Mouse (Mus musculus) layer of hippocampus, postnatal 14 days (tissue): ENCODE data around the gene Cdc6. TPM values are rescaled to one million over a fixed set of nuclear protein-coding genes. Genes with fewer than 3 reads are reported as not detected.
A peak's percentile ranks its signal among the peaks of the same experiment; 100 is the strongest.
"Not testable (repeated sequence)": the region's sequence is repeated elsewhere in the genome, so short reads cannot be mapped to it uniquely, and the experiment has no call there.

ENCODE experiments used
- DNase-seq, 2 experiments: peaks; one replicate each; pipeline ENCODE4 v3.0.0; 2021 to 2022; ENCODE audit warnings: low spot score in 2 of 2, mixed read lengths in 1 of 2
- total RNA-seq, 2 experiments: library from RNA; stranded (reverse); gene quantifications; 2 replicates each; pipeline ENCODE4 v1.2.3; 2021

Cdc6 gene
- total RNA-seq, 2 experiments from 2014 or later, result 0.81 to 0.97 TPM

DNA sequence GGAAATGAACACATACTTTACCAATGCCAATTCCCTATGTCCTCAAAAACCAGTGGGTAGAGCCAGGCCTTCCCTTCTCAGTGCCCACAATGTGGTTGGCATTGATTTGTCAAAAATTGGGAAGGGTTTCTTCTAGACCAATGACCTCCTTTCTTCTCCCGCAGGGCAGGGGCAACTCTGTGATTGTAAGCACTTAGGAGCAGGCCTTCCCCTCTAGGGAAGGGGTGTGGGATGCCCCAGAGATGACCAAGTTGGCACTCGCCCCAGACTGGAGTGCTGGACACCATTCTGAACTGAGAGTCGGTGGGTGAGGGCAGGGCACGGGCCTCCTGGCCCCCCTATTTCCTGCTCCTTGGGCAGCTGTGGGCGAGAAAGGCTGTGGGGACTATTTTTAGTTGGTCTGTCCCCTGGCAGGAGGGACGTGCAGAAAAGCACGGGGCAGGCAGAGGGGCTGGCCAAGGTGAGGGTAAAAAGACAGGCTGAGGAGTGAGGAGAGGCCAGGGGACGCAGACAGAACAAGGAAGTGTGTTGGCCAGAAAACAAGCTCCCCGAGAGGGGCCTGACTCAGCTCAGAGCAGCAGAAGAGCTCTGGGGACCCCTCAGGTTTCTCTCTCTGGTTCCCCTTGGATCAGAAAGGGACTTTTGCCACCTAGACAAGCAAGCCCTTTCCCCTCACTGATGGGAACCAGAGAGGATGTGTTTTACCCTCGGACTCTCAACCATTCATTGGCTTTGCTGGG lies 23.3 kb downstream of the Cdc6 start:
- no peak for DNase-seq

GRCm38 (mm10) chr11:98931513-98932292 lies 24.1 kb downstream of the Cdc6 start:
- no peak for DNase-seq

- DNase-seq, result no peak
These were observed 24.9 kb downstream of the Cdc6 start for GRCm38 (mm10) chr11:98932293-98933091.

- DNase-seq, result no peak
These were observed 25.6 kb downstream of the Cdc6 start for GRCm38 (mm10) chr11:98933151-98933550.

DNA sequence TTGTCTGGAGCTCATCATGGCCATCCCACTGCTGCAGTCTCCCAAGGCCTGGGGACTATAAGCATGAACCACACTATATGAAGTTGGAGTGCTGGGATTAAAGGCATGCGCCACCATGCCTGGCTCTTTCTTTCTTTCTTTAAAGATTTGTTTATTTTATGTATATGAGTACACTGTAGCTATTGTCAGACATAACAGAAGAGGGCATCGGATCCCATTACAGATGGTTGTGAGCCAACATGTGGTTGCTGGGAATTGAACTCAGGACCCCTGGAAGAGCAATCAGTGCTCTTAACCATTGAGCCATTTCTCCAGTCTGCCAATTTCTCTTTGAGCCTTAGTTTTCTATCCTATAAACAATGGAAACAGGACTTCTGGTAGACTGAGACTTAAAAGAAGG lies 26.2 kb downstream of the Cdc6 start:
- not testable (repeated sequence) for DNase-seq

DNA sequence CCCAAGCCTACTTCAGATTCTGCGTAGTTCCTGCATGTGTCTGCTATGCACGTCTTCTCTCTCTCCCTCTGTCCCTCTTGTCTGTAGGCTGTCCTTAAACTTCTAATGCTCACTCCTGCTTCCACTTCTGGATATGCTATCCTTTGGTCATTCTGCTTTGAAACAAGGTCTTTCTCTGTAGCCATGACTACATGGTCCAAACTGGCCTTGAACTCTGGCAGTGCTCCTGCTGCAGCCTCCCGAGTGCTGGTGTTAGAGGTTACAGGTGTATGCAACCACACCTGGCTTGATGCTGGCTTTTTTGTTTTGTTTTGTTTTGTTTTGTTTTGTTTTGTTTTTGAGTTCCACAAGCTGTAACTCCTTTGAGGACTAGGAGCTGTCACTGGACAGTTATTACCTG lies 26.8 kb downstream of the Cdc6 start:
- DNase-seq, result no peak

DNA sequence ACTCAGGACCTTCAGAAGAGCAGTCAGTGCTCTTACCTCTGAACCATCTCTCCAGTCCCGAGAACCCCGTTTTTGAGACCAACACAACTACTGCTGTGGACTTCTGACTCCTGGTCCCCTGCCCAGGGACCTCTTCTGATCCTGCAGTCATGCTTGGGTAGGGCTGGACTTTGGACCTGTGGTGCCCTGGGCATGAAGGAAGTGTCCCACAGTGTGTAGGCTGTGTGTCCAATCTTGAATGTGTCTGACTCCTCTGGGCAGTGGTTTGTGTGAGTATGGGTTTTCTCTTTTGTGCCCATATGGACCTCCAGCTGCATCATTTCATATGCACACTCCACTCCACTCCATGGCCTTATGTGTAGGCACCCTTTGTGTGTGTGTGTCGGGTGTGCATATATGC lies 27.5 kb downstream of the Cdc6 start:
- DNase-seq, result no peak

GRCm38 (mm10) chr11:98936170-98936569 lies 28.6 kb downstream of the Cdc6 start:
- DNase-seq, result no peak

GRCm38 (mm10) chr11:98936606-98937409 lies 29.2 kb downstream of the Cdc6 start:
- DNase-seq, result no peak

DNA sequence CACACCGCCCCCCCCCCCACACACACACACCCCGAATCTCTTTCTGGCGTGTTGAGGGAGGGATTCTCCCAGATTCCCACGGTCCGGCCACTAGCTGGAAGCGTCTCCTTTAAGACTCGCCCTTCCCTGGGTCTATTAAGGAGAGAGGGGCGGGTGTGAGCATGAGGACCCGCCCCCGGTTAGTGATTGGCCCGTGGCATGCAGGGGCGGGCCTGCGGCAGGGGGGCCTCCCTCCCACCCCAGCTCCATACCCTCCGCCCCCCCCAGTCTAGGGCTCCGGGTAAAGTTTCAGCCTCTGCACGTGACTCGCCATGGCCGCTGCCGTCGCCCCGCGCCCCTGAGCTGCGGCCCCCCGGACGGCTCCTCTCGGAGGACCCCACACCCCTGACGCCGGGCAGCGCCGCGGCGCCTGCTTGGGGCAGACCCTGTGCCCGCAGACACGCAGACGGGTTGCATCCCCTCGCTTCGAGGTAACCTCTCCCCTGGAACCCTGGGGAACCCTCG lies 29.9 kb downstream of the Cdc6 start:
- peak in 1 of 2 experiments; percentile 77 for DNase-seq

- DNase-seq, result no peak
These were observed 30.5 kb downstream of the Cdc6 start for GRCm38 (mm10) chr11:98937914-98938694.

DNA sequence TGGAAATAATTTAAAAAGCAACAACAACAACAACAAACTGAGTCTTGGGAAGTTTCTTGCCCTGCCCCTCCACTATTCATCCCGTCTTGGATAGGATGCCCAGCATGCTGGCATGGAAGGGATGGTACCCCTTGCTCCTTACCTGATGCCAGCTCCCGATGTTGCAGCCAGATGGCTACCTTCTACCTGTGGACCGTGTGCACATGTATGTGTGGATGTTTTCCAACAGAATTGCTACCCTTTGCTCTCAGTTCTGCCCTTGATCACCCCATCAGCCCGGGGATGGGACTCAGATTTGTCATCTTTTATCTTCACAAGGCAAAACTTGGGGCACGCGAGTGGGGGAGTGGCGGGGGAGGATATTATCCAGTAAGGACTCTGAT lies 31.1 kb downstream of the Cdc6 start:
- DNase-seq, result no peak

DNA sequence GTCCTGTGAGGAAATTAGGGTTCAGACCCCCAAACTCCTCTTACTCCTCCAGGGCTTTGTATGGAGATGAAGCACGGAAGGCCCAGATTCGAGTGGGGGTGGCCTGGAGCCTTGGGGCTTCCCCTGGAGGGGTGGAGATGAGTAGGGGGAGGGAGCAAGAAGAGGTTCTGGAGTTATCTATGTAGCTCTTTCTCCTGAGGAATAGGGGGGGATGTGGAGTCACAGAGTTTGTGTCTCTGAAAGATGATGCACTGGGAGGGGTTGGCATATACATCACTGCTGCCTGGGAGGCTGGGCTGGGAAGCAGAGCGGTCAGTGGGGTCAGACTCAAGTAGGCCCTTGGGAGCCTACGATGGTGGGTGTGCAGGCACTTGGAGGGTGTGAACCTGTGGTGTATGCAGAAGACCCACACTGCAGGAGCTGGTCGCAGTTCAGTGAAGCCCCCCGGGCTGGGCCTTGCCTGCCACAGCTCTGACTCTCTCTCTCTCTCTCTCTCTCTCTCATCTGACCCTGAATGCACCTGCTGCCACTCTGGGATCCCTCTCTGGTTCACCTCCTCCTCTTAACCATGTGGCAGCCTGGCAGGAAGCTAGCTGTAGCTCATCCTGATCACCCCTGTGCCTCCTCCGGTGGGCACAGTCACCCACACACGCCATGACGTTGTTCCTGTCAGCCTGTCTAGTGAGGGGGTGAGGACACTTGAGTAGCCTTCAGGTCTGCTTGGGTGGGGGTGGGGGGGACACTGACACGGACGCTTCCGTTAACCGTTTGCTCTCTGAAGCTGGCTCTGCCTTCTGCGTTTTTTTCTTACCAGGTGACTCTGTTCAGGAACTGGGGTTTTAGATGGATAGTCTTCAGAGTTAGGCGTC lies 31.7 kb downstream of the Cdc6 start:
- DNase-seq, result no peak

DNA sequence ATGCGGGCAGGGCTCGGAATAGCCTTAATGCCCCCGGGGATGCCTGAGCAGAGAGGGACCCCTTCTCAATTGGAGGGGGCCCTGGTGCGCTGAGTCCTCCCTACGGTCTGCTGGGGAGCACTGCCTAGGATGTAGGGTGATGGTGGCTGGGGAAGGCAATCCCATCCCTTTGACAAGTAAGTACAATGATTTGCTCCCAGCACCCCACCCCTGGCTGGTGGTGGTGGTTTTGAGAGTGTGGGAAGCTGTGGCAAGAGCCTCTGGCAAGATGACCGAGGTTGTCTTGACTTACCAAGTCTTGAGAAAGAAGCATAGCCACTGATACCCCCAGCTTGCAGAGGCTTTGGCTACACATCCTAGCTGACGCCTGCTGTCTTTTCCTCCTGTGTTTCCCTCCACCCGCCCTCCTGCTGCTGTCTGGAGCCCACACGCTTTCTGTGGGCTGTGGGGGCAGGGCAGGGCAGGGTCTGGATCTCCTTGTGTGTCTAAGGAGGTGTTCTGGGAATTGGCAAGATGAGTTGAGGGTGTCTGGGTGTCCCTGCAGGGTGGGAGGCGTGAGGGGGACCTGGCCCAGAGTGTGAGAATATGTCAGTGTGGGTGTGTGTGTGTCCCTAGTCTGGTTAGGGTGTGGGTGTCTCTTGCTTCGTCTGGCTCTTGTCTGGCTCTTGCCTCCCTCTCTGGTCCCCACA lies 32.5 kb downstream of the Cdc6 start:
- DNase-seq, result no peak

DNA sequence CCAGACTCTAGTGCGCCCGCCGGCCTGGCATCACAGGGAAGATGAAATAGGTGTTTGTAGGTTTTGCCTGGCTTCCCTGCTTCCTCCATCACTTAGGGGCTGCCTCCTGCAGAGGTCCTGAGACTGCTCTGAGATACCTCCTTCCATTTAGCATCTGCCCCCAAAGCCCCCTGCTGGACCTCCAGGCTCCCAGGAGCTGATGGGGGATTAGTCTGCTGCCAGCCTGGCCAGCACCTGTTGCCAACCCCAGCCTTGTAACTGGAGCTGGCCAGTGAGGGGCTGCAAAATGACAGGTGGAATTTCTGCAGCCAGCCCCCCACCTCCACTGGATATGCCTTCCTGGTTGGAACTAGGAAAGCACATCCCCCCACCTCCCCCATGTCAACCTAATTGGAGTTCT lies 33.2 kb downstream of the Cdc6 start:
- DNase-seq, result no peak

GRCm38 (mm10) chr11:98941341-98941825 lies 33.8 kb downstream of the Cdc6 start:
- DNase-seq, result peak in 1 of 2 experiments; percentile 76

DNA sequence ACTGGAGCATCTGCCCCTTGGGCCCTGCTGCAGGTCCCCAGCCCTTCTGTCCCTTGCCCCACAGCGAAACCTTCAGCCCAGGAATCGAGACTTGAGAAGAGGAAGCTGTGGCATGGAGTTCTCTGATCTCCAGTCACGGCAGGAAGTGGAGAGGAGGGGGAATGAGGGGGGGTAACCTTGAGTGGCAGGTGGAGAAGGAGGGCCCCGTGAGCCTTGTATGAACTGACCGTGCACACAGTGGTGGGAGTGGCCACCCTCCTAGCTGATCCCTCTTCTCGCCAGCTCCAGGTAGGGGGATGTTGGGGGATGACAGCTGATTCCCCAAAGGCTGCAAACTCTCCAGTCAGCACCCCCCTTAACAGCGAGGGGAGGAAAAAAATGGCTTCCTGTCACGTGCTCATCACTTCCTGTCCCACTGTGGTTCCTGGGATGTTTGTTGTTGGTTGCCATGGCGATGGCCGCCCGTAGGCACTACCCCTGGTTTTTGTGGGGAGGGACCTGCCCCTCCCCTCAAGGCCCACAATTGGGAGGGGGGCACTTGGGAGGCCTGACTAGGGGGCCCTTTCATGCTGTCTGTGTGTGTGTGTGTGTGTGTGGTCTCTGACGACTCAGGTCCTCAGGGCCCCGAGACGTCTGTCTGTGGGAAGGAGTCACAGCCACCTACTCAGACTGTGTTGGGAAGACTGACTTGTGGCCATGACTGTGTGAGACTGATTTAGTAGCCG lies 34.4 kb downstream of the Cdc6 start:
- DNase-seq, result peak in 1 of 2 experiments; percentile 57

DNA sequence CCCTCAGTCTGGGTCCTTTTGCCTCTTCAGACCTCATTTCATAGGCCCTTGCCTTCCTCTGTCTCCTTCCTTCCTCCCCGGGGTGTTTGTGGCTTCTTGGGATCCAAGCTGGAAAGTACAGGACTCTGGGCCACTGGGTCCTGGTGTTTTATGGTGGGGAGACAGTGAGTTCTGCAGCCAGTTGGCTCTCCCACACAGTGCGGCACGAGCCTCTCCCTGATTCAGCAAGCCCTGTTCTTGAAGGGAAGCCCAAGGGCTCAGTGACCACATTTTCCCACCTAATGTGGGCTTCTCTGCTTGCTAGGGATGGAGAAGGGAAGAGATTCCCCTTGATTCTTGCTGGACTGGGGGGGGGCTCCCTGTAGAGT lies 34.9 kb downstream of the Cdc6 start:
- no peak for DNase-seq
